Comparison of ENCODE assay signal across 10 mouse cellular contexts in genomic region chr19:4718716-4719115, GRCm38 (mm10). TPM values are rescaled to one million over a fixed set of nuclear protein-coding genes. Genes with fewer than 3 reads are reported as not detected.
DNase-seq lines count a peak whose midpoint lies in the region; ATAC-seq and TF ChIP-seq lines count a peak whose summit lies in the region.
"Had no signal": no experiment of that assay in that cellular context is flagged by ENCODE, and none has a peak within 500 bp of the region (broad histone marks: within the 10 kb centered on the region; RNA-seq: fewer than 3 reads in every experiment).

No protein-coding gene starts in this region.

- no peak overlapping the region for H3K9ac ChIP-seq in intestine, embryonic 15.5 days
- H3K9ac ChIP-seq in intestine, embryonic 16.5 days (ENCODE audit: low read depth, low read length): no peak overlapping the region
- 0 out of 2 replicates have a peak overlapping the region, but pooled peaks have one; percentile 38 for H3K9ac ChIP-seq in neural tube, embryonic 12.5 days
- H3K9ac ChIP-seq in neural tube, embryonic 15.5 days (replicated peaks): no peak overlapping the region
- no peak overlapping the region for H3K9ac ChIP-seq in embryonic facial prominence, embryonic 15.5 days
- H3K9ac ChIP-seq in stomach, postnatal 0 days (ENCODE audit: low read length): no peak overlapping the region
- H3K9ac ChIP-seq: liver, embryonic 14.5 days had no signal

- TF ChIP-seq CTCF in stomach, postnatal 0 days (IDR thresholded peaks at IDR 0.05; ENCODE audit: low read depth): no peak

- H3K27ac ChIP-seq in intestine, embryonic 15.5 days: 0 out of 2 replicates have a peak overlapping the region, but pooled peaks have one; percentile 27
- H3K27ac ChIP-seq in intestine, embryonic 16.5 days (ENCODE audit: low read length): no peak overlapping the region
- H3K27ac ChIP-seq in neural tube, embryonic 12.5 days: no peak overlapping the region
- no peak overlapping the region for H3K27ac ChIP-seq in neural tube, embryonic 15.5 days (replicated peaks)
- H3K27ac ChIP-seq in embryonic facial prominence, embryonic 15.5 days (replicated peaks): peak overlapping the region; percentile 11; the same call in 1 of the 2 replicates
- peak overlapping the region; percentile 74 for H3K27ac ChIP-seq in stomach, postnatal 0 days (replicated peaks)
- H3K27ac ChIP-seq: liver, embryonic 14.5 days had no signal

- H3K36me3 ChIP-seq in intestine, embryonic 15.5 days: no peaks in the 10 kb centered on the region
- H3K36me3 ChIP-seq in intestine, embryonic 16.5 days (ENCODE audit: control insufficient read depth, insufficient read depth, low read length): no peaks in the 10 kb centered on the region
- H3K36me3 ChIP-seq in neural tube, embryonic 12.5 days: peaks cover 36% of the 10 kb centered on the region
- peaks cover 20% of the 10 kb centered on the region for H3K36me3 ChIP-seq in neural tube, embryonic 15.5 days
- H3K36me3 ChIP-seq in embryonic facial prominence, embryonic 15.5 days: no peaks in the 10 kb centered on the region
- no peaks in the 10 kb centered on the region for H3K36me3 ChIP-seq in stomach, postnatal 0 days (ENCODE audit: control insufficient read depth, insufficient read depth, low read length)

- no peak overlapping the region for H3K4me3 ChIP-seq in intestine, embryonic 15.5 days (replicated peaks)
- no peak overlapping the region for H3K4me3 ChIP-seq in intestine, embryonic 16.5 days (ENCODE audit: low read length)
- no peak overlapping the region for H3K4me3 ChIP-seq in neural tube, embryonic 12.5 days
- H3K4me3 ChIP-seq in neural tube, embryonic 15.5 days (replicated peaks): no peak overlapping the region
- H3K4me3 ChIP-seq in embryonic facial prominence, embryonic 15.5 days (replicated peaks): no peak overlapping the region
- no peak overlapping the region for H3K4me3 ChIP-seq in stomach, postnatal 0 days (ENCODE audit: low read depth, low read length)

- peak; percentile 42 for DNase-seq in stomach, postnatal 0 days (ENCODE audit: low spot score)
- no peak for DNase-seq in heart, adult 8-10 months (ENCODE audit: low spot score)

- no peaks in the 10 kb centered on the region; the same call in 1 of the 2 replicates for H3K4me1 ChIP-seq in intestine, embryonic 15.5 days (replicated peaks)
- H3K4me1 ChIP-seq in intestine, embryonic 16.5 days (ENCODE audit: control insufficient read depth, insufficient read depth, low read length): peaks cover 8% of the 10 kb centered on the region; the same call in 1 of the 2 replicates
- H3K4me1 ChIP-seq in neural tube, embryonic 12.5 days: peaks cover 24% of the 10 kb centered on the region
- peaks cover 17% of the 10 kb centered on the region for H3K4me1 ChIP-seq in neural tube, embryonic 15.5 days
- H3K4me1 ChIP-seq in embryonic facial prominence, embryonic 15.5 days: peaks cover 13% of the 10 kb centered on the region; the same call in 1 of the 2 replicates
- H3K4me1 ChIP-seq in stomach, postnatal 0 days (replicated peaks; ENCODE audit: control insufficient read depth, insufficient read depth): no peaks in the 10 kb centered on the region

- no peak for TF ChIP-seq EP300 in stomach, postnatal 0 days (optimal IDR thresholded peaks at IDR 0.05)

- H3K9me3 ChIP-seq in intestine, embryonic 15.5 days: no peaks in the 10 kb centered on the region
- no peaks in the 10 kb centered on the region for H3K9me3 ChIP-seq in intestine, embryonic 16.5 days (ENCODE audit: control insufficient read depth, low read length)
- H3K9me3 ChIP-seq in neural tube, embryonic 12.5 days: no peaks in the 10 kb centered on the region
- no peaks in the 10 kb centered on the region for H3K9me3 ChIP-seq in neural tube, embryonic 15.5 days (replicated peaks)
- H3K9me3 ChIP-seq in embryonic facial prominence, embryonic 15.5 days (replicated peaks): no peaks in the 10 kb centered on the region
- H3K9me3 ChIP-seq in stomach, postnatal 0 days (ENCODE audit: control insufficient read depth, low read length): no peaks in the 10 kb centered on the region

- 0 out of 2 replicates have a peak, but pooled peaks have one; percentile 19 for ATAC-seq in intestine, embryonic 15.5 days
- no peak for ATAC-seq in intestine, embryonic 16.5 days
- ATAC-seq in neural tube, embryonic 12.5 days (ENCODE audit: low FRiP score, low read depth): no peak
- no peak for ATAC-seq in neural tube, embryonic 15.5 days (ENCODE audit: low FRiP score)
- no peak for ATAC-seq in embryonic facial prominence, embryonic 15.5 days (ENCODE audit: insufficient number of reproducible peaks, low FRiP score, low TSS enrichment, low read depth)
- ATAC-seq in stomach, postnatal 0 days (ENCODE audit: low FRiP score, low TSS enrichment): peak; percentile 29; the same call in 1 of the 2 replicates
- ATAC-seq: activated CD4-positive, CD25-positive, alpha-beta regulatory T cell, adult 4 months had no signal

- WGBS in intestine, embryonic 15.5 days: 18% methylated on average over 10 of the region's 12 CpGs
- WGBS in intestine, embryonic 16.5 days: 26% methylated on average over 12 of the region's 12 CpGs
- 43% methylated on average over 12 of the region's 12 CpGs for WGBS in neural tube, embryonic 12.5 days
- 38% methylated on average over 11 of the region's 12 CpGs for WGBS in neural tube, embryonic 15.5 days
- 27% methylated on average over 10 of the region's 12 CpGs for WGBS in embryonic facial prominence, embryonic 15.5 days
- WGBS in stomach, postnatal 0 days: 32% methylated on average over 10 of the region's 12 CpGs

- peak overlapping the region; percentile 22; the same call in 1 of the 2 replicates for H3K4me2 ChIP-seq in intestine, embryonic 15.5 days (replicated peaks)
- H3K4me2 ChIP-seq in intestine, embryonic 16.5 days (ENCODE audit: low read depth, low read length): no peak overlapping the region; the same call in 1 of the 2 replicates
- no peak overlapping the region for H3K4me2 ChIP-seq in neural tube, embryonic 12.5 days (replicated peaks)
- H3K4me2 ChIP-seq in neural tube, embryonic 15.5 days: no peak overlapping the region
- no peak overlapping the region for H3K4me2 ChIP-seq in embryonic facial prominence, embryonic 15.5 days (replicated peaks)
- H3K4me2 ChIP-seq in stomach, postnatal 0 days (replicated peaks; ENCODE audit: low read depth): 0 out of 2 replicates have a peak overlapping the region, but pooled peaks have one; percentile 14
- H3K4me2 ChIP-seq: heart, embryonic 11.5 days had no signal

- peaks cover 10% of the 10 kb centered on the region for H3K27me3 ChIP-seq in intestine, embryonic 15.5 days (replicated peaks)
- peaks cover 8% of the 10 kb centered on the region for H3K27me3 ChIP-seq in intestine, embryonic 16.5 days (replicated peaks; ENCODE audit: control insufficient read depth, insufficient read depth, low read length)
- no peaks in the 10 kb centered on the region for H3K27me3 ChIP-seq in neural tube, embryonic 12.5 days (replicated peaks)
- no peaks in the 10 kb centered on the region for H3K27me3 ChIP-seq in neural tube, embryonic 15.5 days (replicated peaks)
- H3K27me3 ChIP-seq in embryonic facial prominence, embryonic 15.5 days: peaks cover 15% of the 10 kb centered on the region
- no peaks in the 10 kb centered on the region; the same call in 1 of the 2 replicates for H3K27me3 ChIP-seq in stomach, postnatal 0 days (ENCODE audit: control insufficient read depth, insufficient read depth, low read length)

RNA-seq across cellular contexts. Expression of gene Sptbn2, which starts 7.7 kb away (rescaled TPM):
- polyA plus RNA-seq in intestine, embryonic 15.5 days (2015; fragmentation: Nextera tagmentation; extraction: Ambion mirVana): 1.4 and 1.7 TPM in 2 replicates
- 0.77 and 0.88 TPM in 2 replicates for polyA plus RNA-seq in intestine, embryonic 16.5 days (2015; fragmentation: Nextera tagmentation; extraction: Ambion mirVana)
- polyA plus RNA-seq in neural tube, embryonic 12.5 days (2016; fragmentation: Nextera tagmentation; extraction: Ambion mirVana): 39.5 and 41.8 TPM in 2 replicates
- 19.0 and 25.6 TPM in 2 replicates for polyA plus RNA-seq in neural tube, embryonic 15.5 days (2015; fragmentation: Nextera tagmentation; extraction: Ambion mirVana)
- polyA plus RNA-seq in embryonic facial prominence, embryonic 15.5 days (2015; fragmentation: Nextera tagmentation; extraction: Ambion mirVana): 5.3 TPM in 2 replicates
- polyA plus RNA-seq in stomach, postnatal 0 days (2015; fragmentation: Nextera tagmentation; extraction: Ambion mirVana): 3.5 and 3.6 TPM in 2 replicates
- total RNA-seq in heart, adult 8-10 months (2022): under 1 TPM; 0.22 to 0.91 (median 0.50) TPM

RNA-seq across cellular contexts. Expression of gene Gm960, which starts 20.2 kb away (rescaled TPM):
- 1.4 and 2.7 TPM in 2 replicates for polyA plus RNA-seq in intestine, embryonic 15.5 days (2015; fragmentation: Nextera tagmentation; extraction: Ambion mirVana)
- 1.1 and 2.1 TPM in 2 replicates for polyA plus RNA-seq in intestine, embryonic 16.5 days (2015; fragmentation: Nextera tagmentation; extraction: Ambion mirVana)
- polyA plus RNA-seq in neural tube, embryonic 12.5 days (2016; fragmentation: Nextera tagmentation; extraction: Ambion mirVana): 3.8 and 5.9 TPM in 2 replicates
- 7.2 and 7.7 TPM in 2 replicates for polyA plus RNA-seq in neural tube, embryonic 15.5 days (2015; fragmentation: Nextera tagmentation; extraction: Ambion mirVana)
- 2.6 and 5.4 TPM in 2 replicates for polyA plus RNA-seq in embryonic facial prominence, embryonic 15.5 days (2015; fragmentation: Nextera tagmentation; extraction: Ambion mirVana)
- polyA plus RNA-seq in stomach, postnatal 0 days (2015; fragmentation: Nextera tagmentation; extraction: Ambion mirVana): 1.7 and 2.3 TPM in 2 replicates
- total RNA-seq in heart, adult 8-10 months (2022): not detected
- polyA plus RNA-seq: activated CD4-positive, CD25-positive, alpha-beta regulatory T cell, adult 4 months had no signal

RNA-seq across cellular contexts. Expression of gene Rbm4b, which starts 37.6 kb away (rescaled TPM):
- 47.1 and 47.4 TPM in 2 replicates for polyA plus RNA-seq in intestine, embryonic 15.5 days (2015; fragmentation: Nextera tagmentation; extraction: Ambion mirVana)
- 38.5 and 41.6 TPM in 2 replicates for polyA plus RNA-seq in intestine, embryonic 16.5 days (2015; fragmentation: Nextera tagmentation; extraction: Ambion mirVana)
- polyA plus RNA-seq in neural tube, embryonic 12.5 days (2016; fragmentation: Nextera tagmentation; extraction: Ambion mirVana): 157 and 164 TPM in 2 replicates
- polyA plus RNA-seq in neural tube, embryonic 15.5 days (2015; fragmentation: Nextera tagmentation; extraction: Ambion mirVana): 119 and 132 TPM in 2 replicates
- polyA plus RNA-seq in embryonic facial prominence, embryonic 15.5 days (2015; fragmentation: Nextera tagmentation; extraction: Ambion mirVana): 64.3 and 65.5 TPM in 2 replicates
- polyA plus RNA-seq in stomach, postnatal 0 days (2015; fragmentation: Nextera tagmentation; extraction: Ambion mirVana): 17.6 and 19.3 TPM in 2 replicates
- 1 to 10 TPM; 5.4 to 8.1 (median 6.3) TPM for total RNA-seq in heart, adult 8-10 months (2022)

Comparison
In these comparisons a context has a peak if more than half of its experiments do, and no peak if none do; other contexts are left out.
1. ATAC-seq: peak in intestine, embryonic 15.5 days (single experiment) and stomach, postnatal 0 days (single experiment); none in intestine, embryonic 16.5 days (single experiment), neural tube, embryonic 12.5 days (single experiment), neural tube, embryonic 15.5 days (single experiment) and embryonic facial prominence, embryonic 15.5 days (single experiment).
2. H3K27ac ChIP-seq: peak in intestine, embryonic 15.5 days (single experiment), embryonic facial prominence, embryonic 15.5 days (single experiment) and stomach, postnatal 0 days (single experiment); none in intestine, embryonic 16.5 days (single experiment), neural tube, embryonic 12.5 days (single experiment) and neural tube, embryonic 15.5 days (single experiment).
3. H3K4me2 ChIP-seq: peak in intestine, embryonic 15.5 days (single experiment) and stomach, postnatal 0 days (single experiment); none in intestine, embryonic 16.5 days (single experiment), neural tube, embryonic 12.5 days (single experiment), neural tube, embryonic 15.5 days (single experiment) and embryonic facial prominence, embryonic 15.5 days (single experiment).